Mouse (Mus musculus) embryonic facial prominence, embryonic 14.5 days (tissue): ENCODE measurements around the gene Gng2. TPM values are rescaled to one million over a fixed set of nuclear protein-coding genes. Genes with fewer than 3 reads are reported as not detected.

Experiments used
- ATAC-seq: fragments of 200-750 bp; cut with Nextera tagmentation; 2 replicates; pipeline ENCODE4 v1.8.0; 2017; ENCODE audit warnings: low read depth, moderate number of reproducible peaks, moderate TSS enrichment
- DNase-seq: peaks from one replicate; pipeline ENCODE4 v3.0.0-alpha.2; 2015; ENCODE audit warnings: low spot score
- H3K27ac ChIP-seq: fragments of 300-500 bp; sonication (generic); replicated peaks from 2 replicates; pipeline ENCODE4 v1.5.1; 2014; ENCODE audit warnings: low read depth, mild to moderate bottlenecking, low read length, moderate library complexity
- H3K27me3 ChIP-seq: fragments of 300-500 bp; sonication (generic); replicated peaks from 2 replicates; pipeline ENCODE4 v1.6.1; 2014; ENCODE audit warnings: low read length; ENCODE audit not compliant: control insufficient read depth, insufficient read depth
- H3K36me3 ChIP-seq: fragments of 300-500 bp; sonication (generic); 2 replicates; pipeline ENCODE4 v1.6.1; 2014; ENCODE audit warnings: low read length, mixed read lengths; ENCODE audit not compliant: control insufficient read depth, insufficient read depth
- H3K4me1 ChIP-seq: fragments of 300-500 bp; sonication (generic); 2 replicates; pipeline ENCODE4 v1.6.1; 2014; ENCODE audit warnings: antibody characterized with exemption, low read length; ENCODE audit not compliant: control insufficient read depth, insufficient read depth
- H3K4me2 ChIP-seq: fragments of 300-500 bp; sonication (generic); 2 replicates; pipeline ENCODE4 v1.6.1; 2014; ENCODE audit warnings: low read depth, mild to moderate bottlenecking, low read length, moderate library complexity, mixed read lengths
- H3K4me3 ChIP-seq: fragments of 300-500 bp; sonication (generic); 2 replicates; pipeline ENCODE4 v1.5.1; 2014; ENCODE audit warnings: low read depth, mild to moderate bottlenecking, low read length
- H3K9ac ChIP-seq: fragments of 300-500 bp; sonication (generic); 2 replicates; pipeline ENCODE4 v1.6.1; 2014; ENCODE audit warnings: low read depth, mild to moderate bottlenecking, low read length, moderate library complexity, mixed read lengths
- H3K9me3 ChIP-seq: fragments of 300-500 bp; sonication (generic); 2 replicates; pipeline ENCODE4 v1.6.1; 2016; ENCODE audit warnings: low read length; ENCODE audit not compliant: control insufficient read depth
- WGBS: fragments of 180-500 bp; shearing (Covaris S2); extraction: QIAGEN DNeasy Blood & Tissue Kit; methylation state at CpG from one replicate; pipeline ENCODE4 v1.1.7; 2014; 5-methylcytosine and 5-hydroxymethylcytosine counted together
- polyA plus RNA-seq: library from polyadenylated mRNA; unstranded; fragments of >200 nt; fragmentation: Nextera tagmentation; extraction: Ambion mirVana; gene quantifications from 2 replicates; pipeline ENCODE4 v1.2.1, GENCODE M21; 2014

The Gng2 gene
- polyA plus RNA-seq, 1 experiment from 2014 or later, result 59.3 TPM

- H3K4me3 ChIP-seq, result peak overlapping the region; percentile 26
- DNase-seq (peak; percentile 92), ATAC-seq (peak; percentile 86)
- H3K9ac ChIP-seq, result peak overlapping the region; percentile 60
- H3K27me3 ChIP-seq, result no peaks in the 10 kb centered on the region
- no peaks in the 10 kb centered on the region for H3K9me3 ChIP-seq
- H3K27ac ChIP-seq, result peak overlapping the region; percentile 94
- peaks cover 34% of the 10 kb centered on the region for H3K4me1 ChIP-seq
- no peaks in the 10 kb centered on the region for H3K36me3 ChIP-seq
- peak overlapping the region; percentile 52 for H3K4me2 ChIP-seq
- WGBS, result 2% methylated on average over 13 of the region's 13 CpGs
Measured at GRCm38 (mm10) chr14:19986614-19987357, 9.4 kb upstream of the Gng2 start.

DNA sequence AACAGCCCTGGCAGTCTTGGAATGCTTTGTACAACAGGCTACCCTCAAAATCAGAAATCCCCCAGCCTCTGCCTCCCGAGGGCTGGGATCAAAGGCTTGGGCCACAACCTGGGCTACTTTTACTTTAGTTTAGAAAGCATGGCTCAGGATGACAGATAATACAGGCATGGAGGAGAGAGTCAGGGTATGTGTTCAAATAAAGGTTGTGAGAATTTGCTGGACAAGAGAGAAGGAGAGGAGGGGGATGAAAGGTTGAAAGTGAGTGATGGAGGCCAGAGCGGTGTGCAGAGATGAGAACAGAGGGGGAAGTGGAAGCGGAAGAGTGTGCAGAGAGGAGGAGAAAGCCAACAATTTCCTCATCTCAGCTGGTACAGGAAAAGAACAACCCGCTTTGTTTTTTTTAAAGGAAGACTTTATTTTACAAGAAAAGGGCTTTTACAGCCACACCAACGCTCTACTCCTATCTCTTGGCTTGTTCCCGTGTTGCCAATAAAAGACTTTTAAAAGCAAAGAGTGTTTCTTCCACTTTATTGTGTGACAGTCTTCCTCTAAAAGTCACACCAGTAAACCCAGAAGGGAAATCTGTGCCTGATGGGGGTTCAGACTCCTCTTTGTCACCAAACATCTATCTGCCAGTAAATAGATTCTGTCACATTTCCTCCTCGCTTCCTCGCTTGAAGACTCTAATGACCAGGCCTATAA, 8.6 kb upstream of the Gng2 start:
- Histone ChIP-seq H3K36me3 (no peaks in the 10 kb centered on the region), H3K4me1 (peaks cover 34% of the 10 kb centered on the region), H3K27ac (peak overlapping the region; percentile 94), H3K4me3 (no peak overlapping the region), H3K4me2 (peak overlapping the region; percentile 52; the same call in 1 of the 2 replicates), H3K27me3 (no peaks in the 10 kb centered on the region), H3K9me3 (no peaks in the 10 kb centered on the region), H3K9ac (peak overlapping the region; percentile 60)
- 43% methylated on average over 8 of the region's 8 CpGs for WGBS
- DNase-seq (no peak), ATAC-seq (no peak)

DNA sequence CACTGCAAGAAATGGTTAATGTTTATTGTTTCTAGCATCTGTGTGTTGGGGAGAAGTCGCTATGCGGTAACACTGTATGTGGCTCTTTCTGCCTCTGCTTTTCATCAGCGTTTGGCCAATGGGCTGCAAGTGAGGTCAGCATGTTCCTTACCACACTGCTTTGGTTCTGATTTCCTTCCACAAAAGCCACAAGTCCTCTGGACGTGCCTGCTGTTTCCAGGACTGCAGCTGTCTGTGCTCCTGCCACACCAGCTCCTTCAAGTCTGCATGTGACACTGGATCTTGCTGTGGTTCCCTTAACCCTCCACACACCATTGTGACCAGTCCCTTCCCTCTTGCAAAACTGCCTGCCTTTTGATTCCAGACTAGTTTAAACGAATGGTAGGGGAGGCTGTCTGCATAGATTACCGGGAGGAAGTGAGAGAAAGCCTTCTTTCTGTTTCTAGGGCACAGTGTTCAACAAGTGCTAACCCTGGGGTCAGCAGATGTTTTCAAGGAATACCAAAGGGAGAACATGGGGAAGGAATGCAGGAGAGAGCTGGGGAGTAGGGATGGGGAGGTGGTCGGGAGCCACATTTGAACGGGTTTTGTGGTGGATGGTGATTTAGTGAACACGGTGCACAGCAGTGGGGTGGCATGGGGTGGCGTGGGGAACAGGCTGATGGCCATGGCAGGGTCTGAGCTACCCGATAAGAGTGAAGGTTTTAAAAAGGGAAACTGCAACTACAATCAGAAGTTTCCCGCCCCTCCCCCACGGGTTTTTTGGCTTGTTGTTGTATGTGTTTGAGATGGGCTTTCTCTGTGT, 7.9 kb upstream of the Gng2 start:
- Histone ChIP-seq H3K36me3 (no peaks in the 10 kb centered on the region), H3K4me3 (no peak overlapping the region), H3K4me1 (peaks cover 34% of the 10 kb centered on the region), H3K9ac (peak overlapping the region; percentile 20; the same call in 1 of the 2 replicates), H3K27me3 (no peaks in the 10 kb centered on the region), H3K9me3 (no peaks in the 10 kb centered on the region), H3K4me2 (peak overlapping the region; percentile 27), H3K27ac (peak overlapping the region; percentile 94)
- WGBS, result 4% methylated on average over 13 of the region's 13 CpGs
- ATAC-seq (peak; percentile 81), DNase-seq (peak; percentile 89)

- H3K36me3 ChIP-seq, result no peaks in the 10 kb centered on the region
- peak overlapping the region; percentile 70 for H3K9ac ChIP-seq
- H3K4me2 ChIP-seq, result peak overlapping the region; percentile 83
- H3K9me3 ChIP-seq, result no peaks in the 10 kb centered on the region
- peaks cover 22% of the 10 kb centered on the region for H3K4me1 ChIP-seq
- DNase-seq (peak; percentile 94), ATAC-seq (peak; percentile 98)
- under 1% methylated on average over 17 of the region's 24 CpGs for WGBS
- H3K4me3 ChIP-seq, result peak overlapping the region; percentile 53
- peak overlapping the region; percentile 93 for H3K27ac ChIP-seq
- no peaks in the 10 kb centered on the region for H3K27me3 ChIP-seq
Measured at GRCm38 (mm10) chr14:19976421-19977270, 781 bp downstream of the Gng2 start.

- Histone ChIP-seq H3K9ac (peak overlapping the region; percentile 46), H3K4me3 (peak overlapping the region; percentile 29), H3K4me1 (peaks cover 29% of the 10 kb centered on the region), H3K9me3 (no peaks in the 10 kb centered on the region), H3K36me3 (no peaks in the 10 kb centered on the region), H3K27ac (no peak overlapping the region; the same call in 1 of the 2 replicates), H3K4me2 (peak overlapping the region; percentile 57), H3K27me3 (no peaks in the 10 kb centered on the region)
- peak; percentile 56 for DNase-seq
- no peak for ATAC-seq
- WGBS, result 15% methylated on average over 11 of the region's 11 CpGs
Measured at GRCm38 (mm10) chr14:19974978-19975493, 2.4 kb downstream of the Gng2 start.

DNA sequence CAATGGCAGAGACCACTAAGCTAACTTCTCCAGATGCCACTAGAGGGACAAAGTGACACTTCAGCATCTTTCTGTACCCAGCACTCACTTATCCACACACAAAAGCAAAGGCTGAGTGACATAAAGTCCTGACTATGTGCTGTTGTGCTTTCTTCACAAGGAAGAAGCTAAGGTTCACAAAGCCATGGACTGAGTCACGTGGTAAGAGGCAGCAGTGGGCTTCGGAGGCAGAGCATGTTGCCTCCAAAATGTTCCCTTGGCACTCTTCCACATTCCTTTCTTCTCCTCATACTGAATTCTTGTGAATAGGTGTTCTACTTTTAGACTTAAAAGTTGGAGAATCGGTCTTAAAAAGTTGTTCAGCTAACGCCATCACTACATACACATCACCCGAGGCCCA, 3.0 kb downstream of the Gng2 start:
- peaks cover 31% of the 10 kb centered on the region for H3K4me1 ChIP-seq
- no peak overlapping the region for H3K27ac ChIP-seq
- H3K36me3 ChIP-seq, result no peaks in the 10 kb centered on the region
- no peaks in the 10 kb centered on the region for H3K9me3 ChIP-seq
- WGBS, result 48% methylated on average over 5 of the region's 5 CpGs
- peak overlapping the region; percentile 57 for H3K4me2 ChIP-seq
- peak overlapping the region; percentile 46; the same call in 1 of the 2 replicates for H3K9ac ChIP-seq
- no peak for DNase-seq
- H3K27me3 ChIP-seq, result no peaks in the 10 kb centered on the region
- ATAC-seq, result no peak
- H3K4me3 ChIP-seq, result peak overlapping the region; percentile 29

DNA sequence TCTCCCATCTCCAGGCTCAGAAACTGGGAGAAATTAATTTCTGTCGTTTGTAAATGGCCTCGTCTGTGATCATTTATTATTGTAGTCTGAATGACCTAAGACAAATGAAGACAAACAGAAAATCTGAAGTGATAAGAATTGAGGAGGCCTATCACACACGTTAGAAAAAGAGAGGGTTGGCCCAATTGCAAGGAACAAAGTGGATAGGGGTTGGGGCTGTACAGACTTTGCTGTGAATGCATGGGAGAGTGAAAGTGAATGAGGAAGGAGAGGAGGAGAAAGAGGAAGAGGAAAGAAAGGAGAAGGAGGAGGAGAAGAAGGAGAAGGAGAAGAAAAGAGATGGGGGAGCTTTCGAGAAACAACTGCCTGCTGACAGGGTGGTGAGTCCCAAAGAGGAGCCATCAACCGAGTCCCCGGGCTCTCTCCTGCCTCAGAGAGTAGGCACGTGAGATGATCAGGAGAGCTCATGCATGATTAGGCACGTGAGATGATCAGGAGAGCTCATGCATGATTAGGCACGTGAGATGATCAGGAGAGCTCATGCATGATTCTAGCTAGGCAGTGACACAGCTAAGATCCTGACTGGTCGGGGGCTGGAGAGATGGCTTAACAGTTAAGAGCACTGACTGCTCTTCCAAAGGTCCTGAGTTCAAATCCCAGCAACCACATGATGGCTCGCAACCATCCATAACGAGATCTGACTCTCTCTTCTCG, 5.0 kb downstream of the Gng2 start:
- Histone ChIP-seq H3K9me3 (no peaks in the 10 kb centered on the region), H3K36me3 (no peaks in the 10 kb centered on the region), H3K4me2 (no peak overlapping the region), H3K4me3 (no peak overlapping the region), H3K4me1 (peaks cover 35% of the 10 kb centered on the region), H3K27me3 (no peaks in the 10 kb centered on the region), H3K9ac (no peak overlapping the region), H3K27ac (no peak overlapping the region)
- ATAC-seq, result no peak
- WGBS, result 86% methylated on average over 13 of the region's 13 CpGs
- DNase-seq, result no peak
